Mouse (Mus musculus) layer of hippocampus, postnatal 14 days (tissue): ENCODE measurements at regions not wholly inside any gene's neighbourhood (a gene's known extent, or its start where the extent isn't known, plus 50 kb on each side); places are given as distances from the start of the nearest gene placed in this dataset.

Source experiments
- DNase-seq, 2 experiments: peaks; one replicate each; pipeline ENCODE4 v3.0.0; 2021 to 2022; ENCODE audit warnings: low spot score in 2 of 2, mixed read lengths in 1 of 2

DNA sequence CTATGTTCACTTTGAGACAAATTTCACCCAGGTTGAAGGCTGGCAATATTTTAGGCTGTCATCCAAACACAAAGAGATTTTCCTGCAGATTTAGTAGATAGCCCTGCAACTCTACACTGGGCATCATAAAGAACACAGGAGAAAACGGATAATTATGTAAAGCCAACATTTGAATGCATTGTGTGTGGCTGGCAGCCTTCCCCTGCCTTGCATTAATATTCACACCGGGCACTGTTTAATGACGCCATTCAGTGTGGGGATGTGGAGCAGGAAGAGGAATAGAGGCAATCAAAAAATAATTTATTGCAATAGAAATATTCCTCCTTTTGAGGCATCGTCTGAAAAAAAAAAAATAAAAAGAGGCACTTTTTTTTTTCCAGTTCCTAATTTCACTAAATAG, 105.7 kb downstream of the Samd5 start:
- DNase-seq: peak in 1 of 2 experiments; percentile 17

DNA sequence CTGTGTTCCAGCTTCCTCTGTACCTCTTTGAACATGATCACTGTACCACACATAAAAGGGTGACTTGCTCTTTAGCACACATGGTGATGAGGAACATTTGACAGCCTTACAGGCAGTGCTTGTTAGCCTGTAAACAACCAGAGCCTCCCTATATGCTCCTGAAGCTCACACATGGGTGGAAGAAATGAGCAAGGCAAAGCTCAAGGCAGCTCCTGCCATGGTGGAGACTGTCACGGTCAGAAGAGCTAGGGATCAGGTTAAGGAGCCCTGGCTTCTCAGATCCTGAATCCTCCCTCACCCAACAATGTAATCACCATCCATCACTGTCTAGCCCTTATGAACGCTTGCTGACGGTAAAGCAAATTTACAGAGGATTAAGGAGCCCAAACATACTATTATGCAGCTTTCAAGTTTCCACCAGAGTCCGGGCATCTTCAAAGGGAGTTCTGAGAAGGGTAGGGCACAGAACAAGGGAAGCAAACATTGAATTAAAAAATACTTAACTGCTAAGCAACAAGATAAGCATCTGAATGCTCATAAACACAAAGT, 117.4 kb downstream of the Samd5 start:
- DNase-seq: no peak

DNA sequence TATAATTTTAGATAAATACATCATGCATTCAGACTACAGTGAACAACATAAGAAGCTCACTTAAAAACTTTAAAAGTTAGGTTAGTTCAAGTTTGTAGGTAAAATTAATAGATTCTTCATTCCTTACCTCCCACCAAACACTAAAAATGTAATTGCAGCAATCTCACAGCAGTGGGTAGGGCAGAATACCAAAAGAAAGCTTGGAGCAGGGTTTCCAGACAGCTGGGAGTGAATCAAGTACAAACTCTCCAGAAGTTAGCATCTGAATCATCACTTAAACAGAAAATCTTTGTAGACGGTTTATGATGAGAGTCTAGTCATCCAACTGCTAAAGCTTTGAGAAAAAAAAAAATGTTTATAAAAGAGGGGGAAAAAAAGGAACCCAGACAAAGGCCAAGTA, 117.9 kb downstream of the Samd5 start:
- DNase-seq: no peak

DNA sequence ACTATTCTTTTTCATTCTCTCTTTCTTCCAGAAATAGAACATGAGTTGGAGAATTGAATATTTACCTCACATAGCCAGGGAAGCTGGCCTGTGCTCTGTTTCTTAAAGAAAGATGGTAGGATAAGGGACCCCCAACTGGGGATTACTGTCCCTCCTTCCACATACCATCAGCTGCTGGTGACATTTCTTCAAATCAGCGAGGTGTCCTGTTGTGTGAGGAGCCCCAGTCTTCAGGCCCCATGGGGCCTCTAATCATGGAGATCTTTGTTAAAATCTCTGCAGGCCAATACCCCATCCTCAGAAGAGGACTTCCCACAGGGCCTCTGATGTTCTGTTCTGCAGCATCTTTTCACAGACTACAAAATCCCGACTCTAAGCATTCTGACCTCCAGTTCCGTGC, 121.1 kb downstream of the Samd5 start:
- DNase-seq: no peak

DNA sequence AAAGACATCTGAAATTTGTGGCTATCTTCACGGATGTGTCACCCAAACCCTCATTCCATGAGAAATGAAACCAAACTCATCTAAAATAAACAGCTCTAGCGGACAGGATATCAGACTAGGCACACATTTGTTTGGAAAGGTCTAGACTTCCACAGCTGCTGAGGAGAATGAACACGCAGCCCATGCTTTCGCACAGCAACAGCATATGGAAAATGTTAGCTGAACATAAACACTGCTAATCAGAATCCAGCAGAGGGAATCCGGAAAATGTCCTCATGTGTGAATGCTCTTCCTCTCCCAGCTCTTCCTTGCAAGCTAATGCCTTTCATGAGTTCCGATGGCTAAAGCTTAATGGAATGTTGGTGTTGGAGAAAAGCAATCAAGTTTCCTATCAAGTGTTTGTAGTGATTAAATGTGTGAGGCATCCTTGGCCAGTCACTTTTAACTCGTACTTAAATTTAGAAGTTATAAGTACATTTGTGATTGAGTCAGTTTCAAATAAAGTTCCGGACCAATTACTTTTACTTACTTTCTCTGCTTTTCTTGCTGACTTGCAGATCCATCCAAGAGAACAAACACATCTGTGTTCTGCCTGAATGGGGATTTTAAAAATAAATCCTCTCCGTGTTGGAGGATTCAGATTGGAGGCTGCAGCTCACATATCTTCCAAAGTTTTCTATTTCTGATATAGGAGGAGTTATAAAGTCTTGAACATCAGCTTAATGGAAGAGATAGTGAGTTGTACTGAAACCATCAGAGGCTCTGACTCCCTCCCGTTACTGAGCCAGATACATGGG, 124.9 kb downstream of the Samd5 start:
- DNase-seq: no peak

DNA sequence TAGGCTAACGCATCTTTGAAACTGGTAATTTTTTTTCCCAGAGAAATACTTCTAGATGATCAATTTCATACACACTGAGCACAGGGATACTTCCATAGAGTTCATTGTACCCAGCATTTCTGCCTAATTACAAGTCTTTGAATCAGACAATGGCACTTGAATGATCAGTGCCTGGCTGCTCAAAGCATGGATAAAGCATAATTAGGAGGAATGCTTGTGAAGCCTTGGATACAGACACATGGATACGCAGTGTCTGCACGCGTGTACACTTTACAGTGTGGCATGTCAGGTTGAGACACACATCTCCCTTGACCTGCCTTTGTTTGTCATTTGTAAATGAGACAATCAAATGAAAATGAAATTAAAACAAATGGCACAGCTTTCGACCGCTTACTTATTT, 129.2 kb downstream of the Samd5 start:
- DNase-seq: no peak

DNA sequence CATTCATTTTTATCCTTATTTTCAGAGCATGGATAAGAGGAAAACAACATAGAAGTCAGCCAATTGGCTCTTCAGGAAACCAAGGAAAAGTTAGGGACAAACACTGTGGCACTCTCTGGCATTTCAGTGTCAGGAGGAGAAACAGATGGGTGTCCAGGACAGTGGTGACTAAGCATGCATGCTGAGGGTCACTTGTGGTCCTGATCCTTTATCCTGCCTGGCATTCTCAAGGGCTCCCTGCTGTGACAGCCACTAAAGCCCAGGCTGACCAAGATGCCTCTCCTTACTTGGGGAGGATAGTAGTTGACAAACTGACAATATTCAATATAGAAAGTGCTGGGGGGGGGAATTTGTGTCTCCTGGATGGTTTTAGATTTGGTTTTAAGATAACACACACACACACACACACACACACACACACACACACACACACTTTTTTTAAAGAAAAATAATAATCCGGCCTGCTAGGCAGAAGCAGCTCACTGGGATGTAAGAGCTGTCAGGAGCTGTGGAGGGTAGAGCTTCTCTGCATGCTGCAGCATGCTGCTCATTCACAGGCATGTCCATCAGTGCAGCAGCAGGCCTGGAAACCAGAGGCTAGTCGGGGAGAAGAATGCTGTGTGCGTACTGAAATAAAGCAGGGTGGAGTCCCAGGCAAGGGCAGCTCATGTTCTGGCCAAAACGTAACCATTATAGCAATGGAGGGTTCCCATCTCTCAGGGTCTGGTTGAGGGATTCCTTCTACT, 130.8 kb downstream of the Samd5 start:
- DNase-seq: no peak

DNA sequence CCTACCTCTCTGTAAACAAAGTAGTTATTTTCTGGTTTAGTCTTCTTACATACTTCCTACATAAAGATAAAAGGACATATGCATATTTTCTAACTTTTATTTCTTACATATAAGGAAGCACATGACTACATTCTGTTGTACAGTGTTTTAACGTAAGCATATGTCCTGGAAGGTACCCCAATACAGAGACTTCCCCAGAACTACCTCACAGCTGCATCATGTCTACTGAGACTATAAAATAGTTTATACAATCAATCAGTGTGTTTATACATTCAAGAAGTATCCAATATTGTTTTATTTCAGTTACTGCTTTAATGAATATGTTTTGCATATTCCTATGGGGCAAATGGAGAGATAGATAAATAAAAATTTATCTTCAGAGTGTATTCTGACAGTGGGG, 133.4 kb downstream of the Samd5 start:
- DNase-seq: no peak

DNA sequence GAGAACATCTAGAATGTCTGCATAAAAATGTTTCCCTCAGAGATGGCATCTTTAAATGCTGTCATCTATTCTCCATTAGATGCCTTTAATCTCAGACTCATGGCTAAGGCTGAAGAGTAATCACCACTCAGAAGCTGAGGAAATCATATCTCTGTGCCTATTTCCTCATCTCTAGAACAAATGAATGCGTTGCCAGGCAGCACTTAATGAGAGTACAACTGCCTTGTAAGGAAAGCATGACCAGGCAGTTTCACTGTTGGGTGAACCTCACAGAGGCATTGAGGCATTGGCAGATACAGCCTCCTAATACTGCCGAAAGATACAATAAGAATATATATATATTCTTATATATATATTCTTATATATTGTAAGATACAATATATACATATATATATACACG, 137.3 kb downstream of the Samd5 start:
- no peak for DNase-seq

DNA sequence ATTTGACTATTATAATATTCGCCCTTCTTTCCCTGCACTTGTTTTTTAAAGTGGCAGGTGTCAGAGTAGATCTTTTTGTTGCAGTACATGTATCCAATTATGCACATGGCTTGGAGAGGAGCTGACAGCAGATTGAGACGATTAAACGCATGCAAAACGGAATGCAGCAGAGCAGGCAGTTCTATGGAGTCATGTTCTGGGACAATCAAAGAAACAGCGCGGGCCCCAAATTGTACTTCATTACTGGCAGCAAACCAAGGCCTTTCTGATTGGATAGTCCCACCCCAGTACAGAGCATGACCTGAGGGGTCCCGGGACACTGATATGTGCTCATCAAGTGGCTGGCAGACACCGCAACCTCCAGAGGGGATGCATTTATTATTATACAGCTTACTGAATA, 140.5 kb downstream of the Samd5 start:
- DNase-seq: peak in 1 of 2 experiments; percentile 39

DNA sequence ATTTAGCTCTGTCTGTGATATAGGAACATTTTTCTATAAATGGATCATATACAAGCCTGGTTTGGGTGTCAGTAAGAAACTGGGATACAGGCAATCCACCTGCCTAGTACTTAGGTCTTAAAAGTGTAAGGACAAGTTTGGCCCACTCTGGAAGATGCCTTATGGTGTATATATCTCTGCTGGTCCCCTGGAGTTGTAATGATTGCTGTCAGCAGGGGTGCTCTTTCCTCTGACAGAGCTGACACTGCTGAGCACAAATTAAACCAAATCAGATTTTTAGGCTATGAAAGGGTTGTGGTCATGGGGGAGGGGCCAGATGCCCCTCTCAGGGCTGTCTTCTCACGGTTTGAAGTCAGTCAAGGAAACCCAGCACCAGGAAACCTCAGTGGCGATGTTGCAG, 141.7 kb downstream of the Samd5 start:
- no peak for DNase-seq

DNA sequence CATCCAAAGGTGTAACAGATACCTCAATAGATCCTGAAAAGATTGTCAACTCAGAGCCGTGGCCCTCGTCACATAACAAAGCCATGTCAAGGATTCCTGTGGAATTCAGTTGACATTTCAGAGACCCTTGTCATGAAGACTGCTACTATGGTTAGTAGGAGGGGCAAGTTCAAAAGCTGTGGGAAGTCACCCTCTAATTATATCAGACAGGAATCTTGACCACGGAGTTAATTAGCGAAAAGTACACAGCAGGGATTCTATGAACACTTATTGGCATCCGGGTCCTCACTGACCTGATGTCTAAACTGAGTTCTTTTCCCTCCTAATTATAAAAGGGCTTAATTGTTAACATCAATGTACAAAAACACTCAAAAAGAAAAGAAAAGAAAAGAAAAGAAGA, 143.1 kb downstream of the Samd5 start:
- DNase-seq: no peak

DNA sequence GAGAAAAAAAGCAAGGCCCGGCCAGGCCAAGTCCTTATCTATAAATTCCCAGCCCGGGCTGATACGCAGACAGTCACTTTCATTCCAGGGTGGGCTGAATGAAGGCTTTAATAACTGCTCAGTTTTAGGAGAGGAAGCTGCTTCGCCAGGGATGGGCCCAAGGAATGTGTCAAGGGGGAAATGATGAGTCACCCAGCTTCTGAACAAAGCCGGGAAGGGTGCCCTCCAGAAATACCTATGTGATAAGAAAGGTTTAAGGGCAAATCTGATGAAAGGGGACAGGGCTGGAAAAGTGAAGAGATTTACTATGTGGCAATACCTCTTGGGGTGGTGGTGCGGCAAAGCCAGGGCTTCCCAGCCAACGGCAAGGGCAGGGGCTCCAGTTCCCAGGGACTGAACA, 145.6 kb downstream of the Samd5 start:
- no peak for DNase-seq

DNA sequence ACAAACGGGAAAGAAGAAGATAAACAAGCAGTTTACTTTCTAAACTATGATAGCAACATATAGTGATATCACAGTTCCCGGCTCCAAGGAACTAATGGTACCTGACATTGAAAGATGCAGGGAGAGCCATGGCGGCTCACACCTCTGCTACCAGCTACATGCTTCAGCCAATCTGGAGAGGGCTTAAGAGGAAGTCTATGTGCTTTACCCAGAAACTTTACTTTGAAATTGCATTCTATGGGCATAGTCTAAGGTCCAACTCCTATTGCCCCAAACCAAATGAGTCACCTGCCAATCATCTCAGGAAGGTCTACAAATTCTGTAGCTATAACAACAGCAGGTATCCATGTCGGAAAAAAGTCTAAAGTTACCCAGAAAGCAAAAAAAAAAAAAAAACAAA, 146.9 kb downstream of the Samd5 start:
- no peak for DNase-seq

DNA sequence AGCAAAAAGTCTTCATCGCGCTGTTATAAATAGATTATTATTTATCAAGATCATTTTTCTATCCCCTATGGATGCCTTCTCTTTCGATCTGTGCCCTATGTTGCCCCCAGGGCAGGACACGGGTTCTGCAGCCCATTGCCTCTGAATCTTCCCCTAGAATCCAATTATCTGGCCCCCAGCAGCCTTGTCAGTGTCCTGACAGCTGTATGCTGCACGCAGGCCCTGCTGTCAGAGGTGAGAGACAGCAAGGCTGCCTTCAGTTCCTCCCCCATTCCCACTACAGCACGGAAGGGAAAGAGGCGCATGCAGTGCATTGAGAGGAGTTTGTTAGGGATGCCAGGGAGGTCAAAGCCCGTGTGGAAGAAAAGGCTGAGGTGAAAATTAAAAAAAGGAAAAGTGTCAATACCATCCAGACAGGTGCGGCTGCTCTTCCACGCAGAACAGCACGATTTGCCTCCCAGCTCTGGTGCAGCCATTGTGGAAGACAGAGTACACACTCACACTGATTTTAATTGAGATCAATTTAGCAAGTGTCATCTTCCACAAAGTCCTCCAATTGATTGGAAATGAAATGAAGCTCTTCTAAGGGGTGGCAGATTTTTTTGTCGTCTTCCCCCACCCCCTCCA, 165.1 kb downstream of the Samd5 start:
- no peak for DNase-seq

DNA sequence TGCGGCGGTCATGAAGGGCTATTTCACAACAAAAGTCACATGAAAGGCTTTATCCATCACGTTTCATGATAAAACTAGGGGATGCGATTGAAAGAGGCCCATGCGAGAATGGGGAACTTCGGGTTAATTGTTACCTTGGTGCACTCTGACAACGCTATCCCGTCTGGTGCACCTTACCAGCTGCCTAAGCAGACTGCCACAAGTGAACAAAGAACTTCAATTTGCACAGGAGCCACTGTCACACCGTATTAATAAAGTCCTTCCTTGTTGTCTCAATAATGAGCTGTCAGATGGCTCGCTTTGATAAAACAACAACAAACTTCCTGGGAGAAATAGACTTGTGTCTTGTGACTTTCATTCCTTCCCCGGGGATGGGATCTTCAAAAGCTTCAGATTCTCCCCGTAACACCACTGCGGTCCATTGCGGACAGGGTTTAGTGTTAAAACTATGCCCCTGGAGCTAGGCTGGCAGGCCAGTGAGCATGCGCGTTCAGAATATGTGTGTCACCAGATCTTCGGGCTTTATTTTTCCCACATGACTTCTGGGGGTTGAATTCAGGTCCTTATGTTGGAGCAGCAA, 165.8 kb downstream of the Samd5 start:
- DNase-seq: no peak

DNA sequence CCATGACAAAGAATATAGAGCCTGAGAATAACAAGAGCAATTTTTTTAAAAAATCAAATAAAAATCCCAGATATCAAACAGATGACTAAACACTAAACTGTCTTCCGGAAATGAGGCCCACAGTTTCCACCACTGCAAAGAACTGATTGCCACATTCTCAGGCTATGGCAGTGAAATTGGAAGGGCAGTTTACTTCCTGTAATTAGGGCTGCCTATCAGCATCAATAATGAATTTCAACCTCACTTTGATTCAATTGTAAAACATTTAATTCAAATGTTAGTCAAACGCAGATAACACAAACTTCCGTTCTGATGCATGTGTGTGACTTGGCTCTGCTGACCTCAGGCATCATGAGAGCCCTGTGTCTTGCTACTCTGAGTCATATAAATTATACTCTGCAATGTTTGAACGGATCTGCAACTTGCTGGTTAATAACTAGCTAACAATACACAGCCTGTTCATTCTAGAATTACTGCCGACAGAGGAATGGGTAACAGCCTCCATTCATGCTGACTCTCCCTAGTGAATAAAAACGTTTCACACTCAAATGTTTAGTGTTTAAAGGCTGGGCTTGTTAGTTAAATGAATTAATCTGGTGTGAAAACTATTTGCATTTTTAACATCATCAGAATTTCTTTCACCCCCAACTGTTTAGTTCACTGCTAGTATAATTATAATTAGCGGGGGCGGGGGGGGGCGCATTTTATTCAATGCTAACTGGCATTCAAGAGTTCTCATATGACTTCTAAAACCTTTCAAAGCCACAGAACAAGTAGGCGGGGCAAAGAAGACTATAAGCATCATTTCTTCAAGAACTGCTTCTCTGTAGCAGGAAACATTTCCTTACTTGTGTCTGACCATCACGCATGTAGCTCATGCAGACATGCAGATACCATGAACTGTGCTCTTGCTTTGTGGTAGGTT, 171.2 kb downstream of the Samd5 start:
- peak in 1 of 2 experiments; percentile 7 for DNase-seq

DNA sequence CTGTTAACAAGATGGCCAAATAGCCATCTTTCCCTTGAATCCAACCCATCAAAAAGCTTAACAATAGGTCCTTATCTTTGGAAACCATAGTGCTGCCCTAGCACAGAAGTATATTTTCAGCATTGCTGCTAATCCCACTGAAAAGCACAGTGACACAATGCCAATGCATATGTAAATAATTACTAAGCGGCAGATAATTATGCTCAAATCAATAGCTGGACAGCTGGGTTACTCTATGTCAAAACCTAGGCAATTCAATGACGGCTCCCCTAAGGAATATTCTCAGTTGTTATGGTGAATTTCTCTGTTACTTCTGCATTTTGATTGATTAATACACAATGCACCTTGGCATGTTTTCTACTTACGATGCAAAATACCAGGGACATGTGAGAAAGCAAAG, 176.5 kb downstream of the Samd5 start:
- no peak for DNase-seq

DNA sequence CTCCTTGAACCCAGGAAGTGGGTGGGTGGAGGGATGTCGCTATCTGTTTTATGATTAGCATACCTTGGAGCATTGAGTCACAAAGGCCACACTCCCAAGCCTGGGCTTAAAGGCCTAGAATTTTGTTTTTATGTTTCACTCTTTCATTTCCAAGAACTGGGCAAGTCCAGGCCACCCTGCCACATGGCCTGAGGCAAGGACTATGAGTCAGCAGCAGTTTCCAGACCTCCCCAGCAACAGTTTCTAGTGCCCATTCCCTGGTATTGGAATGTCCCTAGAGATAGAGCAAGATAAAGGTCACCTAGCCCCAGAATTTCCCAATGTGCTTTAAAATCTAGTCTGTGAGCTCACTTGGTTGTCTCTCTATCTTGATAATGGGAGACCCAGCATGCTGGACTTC, 178.0 kb downstream of the Samd5 start:
- no peak for DNase-seq

DNA sequence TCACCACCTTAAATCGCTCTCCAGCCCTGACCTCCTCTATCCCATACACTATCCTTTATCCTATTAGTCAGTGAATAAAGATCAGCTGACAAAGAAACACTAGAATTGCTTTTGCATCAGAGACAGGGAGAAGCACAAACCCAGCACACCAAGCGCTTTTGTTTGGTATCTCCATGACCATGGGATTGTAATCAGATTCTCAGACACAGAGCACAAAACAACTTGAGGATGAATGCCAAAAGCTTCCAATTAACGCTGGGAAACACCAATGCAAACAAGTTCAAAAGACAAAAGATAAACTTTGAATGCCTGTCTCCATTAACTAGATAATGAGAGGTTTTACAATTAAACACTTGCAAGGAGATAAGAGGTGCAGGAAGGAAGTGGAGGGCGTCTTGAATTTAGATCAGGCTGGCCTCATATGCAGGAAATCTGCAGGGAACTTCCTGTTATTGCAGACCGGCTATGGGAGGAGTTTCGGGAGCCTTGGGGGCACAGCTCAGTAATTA, 179.8 kb downstream of the Samd5 start:
- no peak for DNase-seq
